Mouse (Mus musculus): ENCODE measurements around the gene Gm4884. TPM values are rescaled to one million over a fixed set of nuclear protein-coding genes. Genes with fewer than 3 reads are reported as not detected.

Gm4884 gene
- not detected in 2 replicates for polyA plus RNA-seq (2015; fragmentation: Nextera tagmentation; extraction: Ambion mirVana)

GRCm38 (mm10) chr7:41032419-41032818, at the start of gene Gm4884:
Gm4884 (plus strand) TSS chr7:41032719.

GRCm38 (mm10) chr7:40987243-40987642, 45.3 kb upstream of the Gm4884 start, which contains the start of gene 4930433I11Rik:
4930433I11Rik (plus strand) TSS chr7:40987543.

Other genes starting within 250 kb of the Gm4884 start
- 0.11 TPM in 1 of 2 replicates, not detected in the other for gene Vstm2b, start 134.4 kb upstream of the Gm4884 start, polyA plus RNA-seq (2015; fragmentation: Nextera tagmentation; extraction: Ambion mirVana)
- not detected in 2 replicates for gene 4930433I11Rik, start 45.2 kb upstream of the Gm4884 start, polyA plus RNA-seq (2015; fragmentation: Nextera tagmentation; extraction: Ambion mirVana)
- not detected in 2 replicates for gene Gm5592, start 121.1 kb downstream of the Gm4884 start, polyA plus RNA-seq (2015; fragmentation: Nextera tagmentation; extraction: Ambion mirVana)

Measured in spleen, postnatal 0 days (tissue).